Mouse (Mus musculus): ENCODE results near the gene Ctxn1. TPM values are rescaled to one million over a fixed set of nuclear protein-coding genes. Genes with fewer than 3 reads are reported as not detected.
A peak's percentile ranks its signal among the peaks of the same experiment; 100 is the strongest.

Ctxn1 gene
- total and polyA plus RNA-seq, 3 experiments = 0.11 to 2.1 (median 1.6) TPM

DNA sequence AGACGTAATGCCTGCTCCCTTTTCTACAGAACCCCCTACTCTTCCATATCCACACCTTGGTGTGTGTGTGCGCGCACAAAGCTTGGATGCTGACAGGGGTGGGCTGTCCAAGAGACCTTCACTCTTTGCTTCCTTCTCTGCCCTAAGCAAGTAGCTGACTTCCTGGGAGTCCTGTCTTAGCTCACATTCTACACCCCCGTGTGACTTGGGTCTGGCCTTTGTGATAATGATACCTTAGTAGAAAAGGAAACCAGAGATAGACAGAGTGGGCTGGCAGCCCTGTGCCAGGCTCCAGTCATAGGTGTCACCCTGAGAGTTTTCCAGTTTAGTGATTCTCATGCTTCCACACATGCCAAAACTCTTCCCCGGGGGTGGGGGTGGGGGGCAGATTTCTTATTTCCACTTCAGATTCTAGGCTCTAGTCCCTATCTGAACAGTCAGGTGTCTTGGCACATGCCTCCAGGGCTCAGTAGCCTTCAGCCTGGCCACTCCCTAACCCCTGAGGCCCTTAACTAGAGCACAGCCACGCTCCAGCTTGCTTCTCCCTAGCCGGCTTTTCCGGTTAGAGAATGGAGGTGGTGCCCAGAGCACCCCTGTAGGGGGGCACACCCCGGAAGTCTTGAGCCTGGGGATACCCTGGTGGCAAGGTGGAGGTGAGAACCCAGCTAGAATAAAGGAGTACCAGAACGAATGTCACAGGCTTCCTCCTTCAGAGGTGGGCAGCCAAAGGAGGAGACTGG, 28.3 kb downstream of the Ctxn1 start:
- DNase-seq (ENCODE audit: low spot score) (no peak), ATAC-seq (ENCODE audit: extremely low read depth, insufficient number of reproducible peaks, low FRiP score, poor library complexity, severe bottlenecking) (peak; percentile 8; the same call in 1 of the 2 replicates)
- Histone ChIP-seq H3K36me3 (replicated peaks) (no peaks in the 10 kb centered on the region), H3K9me3 (replicated peaks) (no peaks in the 10 kb centered on the region), H3K4me3 (ENCODE audit: low read depth, low read length) (no peak overlapping the region), H3K4me1 (ENCODE audit: insufficient read depth, low read depth, low read length) (peaks cover 2% of the 10 kb centered on the region; the same call in 1 of the 2 replicates), H3K27me3 (ENCODE audit: insufficient read depth, low read length) (peaks cover 67% of the 10 kb centered on the region)
- no peak for TF ChIP-seq POLR2AphosphoS5 (IDR thresholded peaks at IDR 0.05; ENCODE audit: insufficient replicate concordance, low read depth, low read length)
- no peak for TF ChIP-seq TAL1 (conservative IDR thresholded peaks at IDR 0.05; ENCODE audit: low read depth, low read length)
- no peak for TF ChIP-seq CTCF (IDR thresholded peaks at IDR 0.05; ENCODE audit: low read depth, low read length)
- TF ChIP-seq GATA1 (IDR thresholded peaks at IDR 0.05; ENCODE audit: borderline replicate concordance, low read length) = no peak
- no peak for TF ChIP-seq GATA2 (IDR thresholded peaks at IDR 0.05; ENCODE audit: borderline replicate concordance, low read depth, low read length)

- Histone ChIP-seq H3K4me1 (ENCODE audit: insufficient read depth, low read depth, low read length) (peaks cover 2% of the 10 kb centered on the region; the same call in 1 of the 2 replicates), H3K4me3 (ENCODE audit: low read depth, low read length) (no peak overlapping the region), H3K9me3 (replicated peaks) (no peaks in the 10 kb centered on the region), H3K27me3 (ENCODE audit: insufficient read depth, low read length) (peaks cover 58% of the 10 kb centered on the region), H3K36me3 (replicated peaks) (no peaks in the 10 kb centered on the region)
- no peak for TF ChIP-seq POLR2AphosphoS5 (IDR thresholded peaks at IDR 0.05; ENCODE audit: insufficient replicate concordance, low read depth, low read length)
- TF ChIP-seq GATA2 (IDR thresholded peaks at IDR 0.05; ENCODE audit: borderline replicate concordance, low read depth, low read length) = no peak
- TF ChIP-seq GATA1 (IDR thresholded peaks at IDR 0.05; ENCODE audit: borderline replicate concordance, low read length) = no peak
- TF ChIP-seq CTCF (IDR thresholded peaks at IDR 0.05; ENCODE audit: low read depth, low read length) = no peak
- no peak for TF ChIP-seq TAL1 (conservative IDR thresholded peaks at IDR 0.05; ENCODE audit: low read depth, low read length)
- no peak for ATAC-seq (ENCODE audit: extremely low read depth, insufficient number of reproducible peaks, low FRiP score, poor library complexity, severe bottlenecking)
- no peak for DNase-seq (ENCODE audit: low spot score)
Measured at GRCm38 (mm10) chr8:4229784-4230183, 29.3 kb downstream of the Ctxn1 start.

DNA sequence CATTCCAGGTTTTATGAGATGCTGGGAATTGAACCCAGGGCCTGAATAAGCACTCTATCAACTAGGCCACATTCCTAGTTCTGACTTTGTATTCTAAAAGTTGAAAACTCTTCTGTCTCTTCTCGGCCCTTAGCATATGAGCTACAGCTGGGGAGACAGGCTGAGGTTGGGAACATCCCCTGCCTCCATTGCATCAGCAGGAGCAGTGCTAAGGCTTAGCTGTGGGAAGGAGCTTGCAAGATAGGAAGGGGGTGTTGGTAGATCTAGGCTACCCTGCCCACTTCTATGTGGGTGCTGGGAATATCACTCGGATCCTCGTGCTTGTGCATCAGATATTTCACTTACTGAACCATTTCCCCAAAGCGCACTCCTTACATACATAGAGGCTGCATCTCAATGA, 31.2 kb downstream of the Ctxn1 start:
- no peak overlapping the region for H3K4me3 ChIP-seq (ENCODE audit: low read depth, low read length)
- H3K36me3 ChIP-seq (replicated peaks) = no peaks in the 10 kb centered on the region
- H3K9me3 ChIP-seq (replicated peaks) = no peaks in the 10 kb centered on the region
- peaks cover 62% of the 10 kb centered on the region for H3K27me3 ChIP-seq (ENCODE audit: insufficient read depth, low read length)
- H3K4me1 ChIP-seq (ENCODE audit: insufficient read depth, low read depth, low read length) = peaks cover 2% of the 10 kb centered on the region; the same call in 1 of the 2 replicates
- TF ChIP-seq CTCF (IDR thresholded peaks at IDR 0.05; ENCODE audit: low read depth, low read length) (no peak), TAL1 (conservative IDR thresholded peaks at IDR 0.05; ENCODE audit: low read depth, low read length) (no peak), POLR2AphosphoS5 (IDR thresholded peaks at IDR 0.05; ENCODE audit: insufficient replicate concordance, low read depth, low read length) (no peak), GATA2 (IDR thresholded peaks at IDR 0.05; ENCODE audit: borderline replicate concordance, low read depth, low read length) (no peak), GATA1 (IDR thresholded peaks at IDR 0.05; ENCODE audit: borderline replicate concordance, low read length) (no peak)
- ATAC-seq (ENCODE audit: extremely low read depth, insufficient number of reproducible peaks, low FRiP score, poor library complexity, severe bottlenecking) = no peak
- no peak for DNase-seq (ENCODE audit: low spot score)

DNA sequence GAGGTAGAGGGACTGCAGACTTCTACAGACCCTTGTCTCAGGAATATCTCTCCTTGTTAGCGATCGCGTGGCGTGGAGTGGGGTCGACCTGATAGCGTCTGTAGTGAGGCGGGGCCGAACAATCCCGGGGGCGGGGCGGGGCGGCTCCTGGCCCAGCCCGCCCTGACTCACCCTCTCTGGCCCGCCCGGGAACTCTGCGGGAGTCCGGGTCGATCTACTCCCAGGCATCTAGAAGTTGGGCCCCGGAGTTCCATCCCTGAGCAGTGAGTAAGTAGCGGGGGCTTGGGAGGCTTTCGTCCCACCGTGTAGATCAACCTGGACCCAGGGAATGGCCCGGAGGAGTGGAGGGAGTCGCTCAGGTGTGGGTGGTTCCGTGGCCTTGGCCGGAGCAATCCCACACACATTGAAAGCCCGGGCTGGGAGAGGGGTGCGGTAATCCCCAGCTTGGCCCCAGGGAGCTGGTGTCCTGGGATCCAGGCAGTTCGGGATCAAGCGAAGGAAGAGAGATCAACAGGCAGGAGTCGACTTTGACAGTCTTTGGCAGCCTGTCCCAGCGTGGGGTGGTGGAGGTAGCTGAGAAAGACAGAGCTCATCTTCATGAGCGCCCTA, 32.2 kb downstream of the Ctxn1 start, which contains the start of gene Lrrc8e:
Gene Lrrc8e, plus strand, starts transcription at position 89 of the 609 bp plus-strand sequence.
- H3K4me3 ChIP-seq (ENCODE audit: low read depth, low read length) = no peak within 1 kb of the TSS; the same call in 1 of the 2 replicates
- H3K27me3 ChIP-seq (ENCODE audit: insufficient read depth, low read length) = peaks cover 61% of the 10 kb centered on the region
- no peaks in the 10 kb centered on the region for H3K9me3 ChIP-seq (replicated peaks)
- no peaks in the 10 kb centered on the region for H3K36me3 ChIP-seq (replicated peaks)
- DNase-seq (ENCODE audit: low spot score) = no peak
- ATAC-seq (ENCODE audit: extremely low read depth, insufficient number of reproducible peaks, low FRiP score, poor library complexity, severe bottlenecking) = no peak
- H3K4me1 ChIP-seq (ENCODE audit: insufficient read depth, low read depth, low read length) = peaks cover 2% of the 10 kb centered on the region; the same call in 1 of the 2 replicates
- no peak for TF ChIP-seq GATA2 (IDR thresholded peaks at IDR 0.05; ENCODE audit: borderline replicate concordance, low read depth, low read length)
- TF ChIP-seq GATA1 (IDR thresholded peaks at IDR 0.05; ENCODE audit: borderline replicate concordance, low read length) = no peak

- H3K27me3 ChIP-seq (ENCODE audit: insufficient read depth, low read length) = peaks cover 56% of the 10 kb centered on the region
- H3K4me1 ChIP-seq (ENCODE audit: insufficient read depth, low read depth, low read length) = peaks cover 2% of the 10 kb centered on the region; the same call in 1 of the 2 replicates
- no peak for TF ChIP-seq POLR2AphosphoS5 (IDR thresholded peaks at IDR 0.05; ENCODE audit: insufficient replicate concordance, low read depth, low read length)
- TF ChIP-seq TAL1 (conservative IDR thresholded peaks at IDR 0.05; ENCODE audit: low read depth, low read length) = no peak
- no peak for TF ChIP-seq CTCF (IDR thresholded peaks at IDR 0.05; ENCODE audit: low read depth, low read length)
- TF ChIP-seq GATA2 (IDR thresholded peaks at IDR 0.05; ENCODE audit: borderline replicate concordance, low read depth, low read length) = no peak
- no peak for TF ChIP-seq GATA1 (IDR thresholded peaks at IDR 0.05; ENCODE audit: borderline replicate concordance, low read length)
- H3K4me3 ChIP-seq (ENCODE audit: low read depth, low read length) = no peak overlapping the region
- DNase-seq (ENCODE audit: low spot score) (no peak), ATAC-seq (ENCODE audit: extremely low read depth, insufficient number of reproducible peaks, low FRiP score, poor library complexity, severe bottlenecking) (no peak)
- no peaks in the 10 kb centered on the region for H3K36me3 ChIP-seq (replicated peaks)
- no peaks in the 10 kb centered on the region for H3K9me3 ChIP-seq (replicated peaks)
Measured at GRCm38 (mm10) chr8:4226323-4226722, 32.8 kb downstream of the Ctxn1 start.

DNA sequence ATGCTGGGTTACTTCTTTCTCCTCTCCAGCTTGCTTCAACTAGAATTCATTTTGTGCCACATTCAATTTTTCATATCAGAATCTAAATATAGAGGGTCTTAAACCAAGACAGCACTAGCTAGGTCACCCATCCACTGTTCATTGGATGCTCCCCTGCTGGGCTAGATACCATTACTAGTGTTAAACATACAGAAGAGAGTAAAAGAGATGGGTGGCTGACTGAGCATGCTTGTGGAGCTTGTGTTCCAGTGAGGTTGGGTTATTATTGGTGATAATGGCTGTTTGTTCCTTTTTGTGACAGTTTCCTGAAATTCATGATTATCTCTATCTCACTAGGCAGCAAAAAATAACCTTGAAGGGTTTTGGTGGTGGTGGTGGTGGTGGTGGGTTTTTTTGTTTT, 37.0 kb downstream of the Ctxn1 start:
- Histone ChIP-seq H3K4me1 (ENCODE audit: insufficient read depth, low read depth, low read length) (no peaks in the 10 kb centered on the region), H3K4me3 (ENCODE audit: low read depth, low read length) (no peak overlapping the region), H3K36me3 (replicated peaks) (no peaks in the 10 kb centered on the region), H3K9me3 (replicated peaks) (no peaks in the 10 kb centered on the region), H3K27me3 (ENCODE audit: insufficient read depth, low read length) (peaks cover 50% of the 10 kb centered on the region)
- no peak for DNase-seq (ENCODE audit: low spot score)
- no peak for ATAC-seq (ENCODE audit: extremely low read depth, insufficient number of reproducible peaks, low FRiP score, poor library complexity, severe bottlenecking)
- TF ChIP-seq GATA2 (IDR thresholded peaks at IDR 0.05; ENCODE audit: borderline replicate concordance, low read depth, low read length) (no peak), GATA1 (IDR thresholded peaks at IDR 0.05; ENCODE audit: borderline replicate concordance, low read length) (no peak), CTCF (IDR thresholded peaks at IDR 0.05; ENCODE audit: low read depth, low read length) (no peak)

Data from G1E (cell line).